Mouse (Mus musculus) lung, postnatal 36 days (tissue): Measurements from ENCODE around the gene Gm5134.

ENCODE experiments used
- DNase-seq: peaks from one replicate; pipeline ENCODE4 v3.0.0; 2022; ENCODE audit warnings: mixed read lengths

Gm5134 gene

GRCm38 (mm10) chr10:76036962-76037361, 82.6 kb downstream of the Gm5134 start:
- DNase-seq: no peak

- DNase-seq: no peak
Measured at GRCm38 (mm10) chr10:76045343-76045742, 91.0 kb downstream of the Gm5134 start.

DNA sequence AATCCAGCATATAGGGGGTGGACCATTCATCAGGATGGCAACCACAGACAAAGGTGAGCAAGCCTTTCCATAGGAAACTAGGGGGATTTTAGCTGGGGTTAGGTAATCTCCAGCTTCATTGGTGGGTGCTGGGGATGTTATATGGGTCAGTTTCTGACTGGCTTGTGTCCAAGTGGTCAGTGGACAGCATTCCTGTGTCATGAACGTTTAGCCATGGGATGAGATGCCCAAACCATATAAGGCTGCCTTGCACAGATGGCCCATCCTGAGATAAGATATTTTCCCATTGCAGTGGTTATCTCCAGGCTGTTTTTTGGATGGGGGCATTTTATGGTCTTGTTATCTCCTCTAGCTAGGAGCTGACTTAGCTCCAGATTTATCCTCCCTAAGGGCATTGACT, 92.4 kb downstream of the Gm5134 start:
- no peak for DNase-seq

DNA sequence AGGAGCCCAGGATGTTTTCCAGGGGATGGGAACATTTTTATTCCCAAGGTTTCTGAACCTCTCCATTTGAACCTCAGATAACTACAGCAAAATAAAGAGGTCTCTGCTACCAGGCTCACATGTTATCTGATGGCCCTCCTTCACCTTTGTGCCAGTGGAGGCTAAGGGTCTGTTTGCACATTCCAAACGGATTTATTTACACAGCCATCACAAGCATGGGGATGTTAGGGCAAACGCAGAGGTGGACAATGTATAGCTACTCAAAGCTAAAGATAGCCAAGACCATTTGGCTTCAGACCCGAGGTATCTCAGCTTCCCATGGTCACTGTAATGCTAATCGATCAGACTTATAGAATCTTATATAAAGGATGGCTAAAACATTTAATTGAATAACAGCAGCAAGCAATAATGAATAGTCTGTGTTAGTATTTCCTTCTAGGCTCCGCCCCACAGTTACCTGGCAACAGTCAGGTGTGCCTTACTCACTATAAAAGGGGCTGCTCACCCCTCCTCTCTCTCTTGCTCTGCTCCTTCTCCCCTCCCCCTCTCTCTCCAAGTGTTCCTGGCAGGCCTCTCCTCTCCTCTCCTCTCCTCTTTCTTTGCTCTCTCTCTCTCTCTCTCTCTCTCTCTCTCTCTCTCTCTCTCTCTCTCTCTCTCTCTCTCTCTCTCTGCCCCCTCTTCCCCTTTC, 93.0 kb downstream of the Gm5134 start:
- peak; percentile 45 for DNase-seq

GRCm38 (mm10) chr10:76048967-76049366, 94.7 kb downstream of the Gm5134 start:
- DNase-seq: no peak

- DNase-seq: no peak
Measured at GRCm38 (mm10) chr10:76051860-76052259, 97.5 kb downstream of the Gm5134 start.
